Mouse (Mus musculus): ENCODE data around the gene Elob. TPM values are rescaled to one million over a fixed set of nuclear protein-coding genes. Genes with fewer than 3 reads are reported as not detected.

Elob gene
- 819 and 1,233 TPM in 2 replicates for polyA plus RNA-seq (2012)

DNA sequence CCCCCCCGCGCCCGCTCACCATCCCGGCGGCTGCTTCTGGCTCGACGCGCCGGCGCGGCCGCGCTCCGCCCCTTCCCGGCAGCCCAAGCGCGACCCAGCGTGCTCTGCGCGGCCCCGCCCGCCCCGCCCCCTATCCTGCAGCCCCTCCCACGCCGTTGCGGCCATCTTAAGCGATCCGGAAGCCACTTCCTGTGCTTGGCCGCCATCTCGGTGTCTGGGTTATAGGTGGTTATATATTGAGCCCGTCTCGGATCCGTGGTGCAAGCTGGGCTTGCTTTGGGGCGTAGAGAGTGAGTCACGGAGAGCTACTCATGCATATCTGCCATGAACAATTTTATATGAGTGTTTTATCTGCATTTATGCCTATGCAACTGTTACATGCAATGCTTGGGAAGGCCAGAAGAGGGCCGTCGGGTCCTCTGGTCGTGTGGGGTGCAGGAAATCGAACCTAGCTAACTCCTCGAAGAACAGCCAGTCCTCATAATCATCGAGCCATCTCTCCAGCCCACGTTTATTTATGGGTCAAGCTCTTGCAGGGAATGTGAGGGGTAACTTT lies at the start of gene Elob:
Elob (minus strand) TSS at position 73 of the 556 bp plus-strand sequence.
- TF ChIP-seq GATA1 (IDR thresholded peaks at IDR 0.05; ENCODE audit: low read length): no peak

DNA sequence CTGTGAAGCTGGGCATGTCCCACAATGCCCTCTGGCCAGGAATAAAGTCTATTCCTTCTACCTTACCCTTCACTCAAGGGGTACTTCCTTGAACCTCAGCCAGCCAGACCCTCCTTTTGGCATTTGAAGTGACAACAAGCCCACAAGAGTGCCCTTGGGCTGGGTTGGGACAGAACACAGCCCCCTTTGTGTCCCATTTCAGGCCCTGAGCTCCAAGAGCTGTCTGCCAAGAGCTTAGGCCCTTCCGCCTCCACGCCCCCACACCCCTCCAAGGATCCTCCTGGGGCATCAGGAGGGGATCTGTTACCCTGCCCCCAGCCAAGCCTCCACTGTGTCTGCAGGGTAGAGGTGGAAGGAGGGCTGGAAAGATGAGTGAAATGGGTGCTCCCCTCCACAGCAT lies 48.2 kb upstream of the Elob start:
- TF ChIP-seq GATA1 (IDR thresholded peaks at IDR 0.05; ENCODE audit: low read length): no peak

DNA sequence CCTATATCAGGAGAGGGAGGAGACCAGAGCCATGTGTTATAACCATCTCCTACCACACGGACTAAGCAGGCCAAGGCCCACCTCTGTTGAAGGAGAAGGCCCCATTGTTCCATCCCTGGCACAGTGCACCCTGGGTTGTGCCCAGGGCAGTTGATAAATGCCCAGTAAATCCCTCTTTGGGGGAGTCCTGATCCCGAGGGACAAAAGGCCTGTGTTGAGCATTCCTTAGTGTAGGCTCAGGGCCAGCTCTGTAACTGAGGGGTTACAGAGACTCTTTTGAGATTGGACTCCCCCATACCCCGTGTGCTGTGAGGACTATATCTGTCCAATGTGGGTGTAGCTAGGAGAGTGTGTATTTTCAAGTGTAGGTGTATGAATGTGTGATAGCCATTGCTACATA lies 47.8 kb upstream of the Elob start:
- TF ChIP-seq GATA1 (IDR thresholded peaks at IDR 0.05; ENCODE audit: low read length): no peak

DNA sequence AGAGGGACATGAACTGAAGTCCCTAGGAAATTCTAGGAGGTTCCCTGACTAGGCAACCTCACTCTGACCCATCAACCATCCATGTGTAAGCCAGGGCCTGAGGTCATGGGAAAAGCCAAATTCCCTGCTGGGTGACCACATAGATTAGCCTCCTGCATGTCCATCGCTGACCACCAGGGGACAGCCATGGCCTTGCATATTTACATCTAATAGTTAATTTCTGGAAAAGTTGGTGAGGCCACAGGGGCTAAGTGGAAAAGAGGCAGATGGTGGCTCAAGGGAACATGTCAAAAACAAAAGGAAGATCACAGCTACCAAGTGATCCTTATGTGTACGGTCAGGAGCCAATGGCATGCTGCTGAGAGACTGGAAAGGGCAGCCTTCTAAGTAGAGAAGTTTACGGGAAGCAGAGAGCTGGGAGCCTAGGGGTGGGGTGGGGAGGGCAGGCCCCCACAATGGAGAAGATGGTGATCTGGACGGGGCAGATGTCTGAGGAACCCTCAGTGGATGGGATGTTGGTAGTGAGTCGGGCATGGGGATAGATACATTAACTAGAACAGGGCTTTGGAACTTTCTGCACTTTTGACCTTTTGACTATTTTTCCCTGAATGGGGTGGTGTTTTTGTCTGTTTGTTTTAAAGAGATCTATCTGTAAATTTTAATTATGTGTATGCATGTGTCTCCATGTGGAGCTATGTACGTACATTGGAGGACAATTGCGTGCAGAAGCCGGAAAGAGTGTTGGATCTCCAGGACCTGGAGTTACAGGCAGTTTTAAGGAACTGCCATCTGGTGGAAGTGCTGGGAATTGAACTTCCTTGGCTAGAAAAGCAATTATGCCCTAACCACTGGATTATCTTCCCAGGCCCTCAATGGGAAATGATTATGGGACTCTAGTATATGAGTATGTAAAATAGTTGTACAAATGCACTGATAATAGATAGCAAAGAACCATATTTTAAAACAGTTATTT lies 45.2 kb upstream of the Elob start:
- TF ChIP-seq GATA1 (IDR thresholded peaks at IDR 0.05; ENCODE audit: low read length): no peak

DNA sequence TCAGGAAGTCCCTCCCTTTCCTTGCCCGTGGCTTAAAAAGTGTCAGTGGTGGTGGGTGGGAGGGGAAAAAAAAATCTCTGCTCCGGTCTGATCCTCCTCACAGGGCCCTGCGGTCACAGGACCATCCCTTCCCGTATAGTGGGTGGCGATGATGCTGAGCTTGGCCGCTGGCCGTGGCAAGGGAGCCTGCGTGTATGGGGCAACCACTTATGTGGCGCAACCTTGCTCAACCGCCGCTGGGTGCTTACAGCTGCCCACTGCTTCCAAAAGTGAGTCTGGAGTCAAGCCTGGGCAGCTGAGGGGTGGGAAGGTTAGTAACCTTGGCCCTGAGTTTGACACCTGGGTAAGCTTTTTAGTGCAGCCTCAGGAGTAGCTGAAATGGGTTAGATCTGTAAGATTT lies 39.6 kb upstream of the Elob start:
- TF ChIP-seq GATA1 (IDR thresholded peaks at IDR 0.05; ENCODE audit: low read length): no peak

DNA sequence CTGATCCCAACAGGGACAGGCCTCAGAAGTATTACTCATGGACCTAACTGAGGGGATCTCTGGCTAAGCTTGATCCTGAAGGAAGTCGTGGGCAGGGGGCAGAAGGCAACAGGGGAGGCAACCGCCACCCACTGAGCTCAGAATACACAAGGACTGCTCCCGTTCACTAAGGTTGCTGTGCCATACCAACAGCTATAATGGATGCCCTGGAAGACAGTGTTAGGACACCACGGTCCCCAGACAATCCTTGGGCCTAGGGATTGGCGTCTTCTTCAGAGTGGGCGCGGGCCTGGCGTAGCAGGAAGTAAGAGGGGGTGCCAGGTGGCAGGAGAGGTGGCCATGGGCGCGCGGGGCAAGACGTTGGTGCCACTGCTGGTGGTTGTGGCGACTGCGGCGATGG lies 38.8 kb upstream of the Elob start, which contains the start of gene Prss21:
Prss21 (plus strand) TSS at position 301 of the 400 bp plus-strand sequence.
- no peak for TF ChIP-seq GATA1 (IDR thresholded peaks at IDR 0.05; ENCODE audit: low read length)

DNA sequence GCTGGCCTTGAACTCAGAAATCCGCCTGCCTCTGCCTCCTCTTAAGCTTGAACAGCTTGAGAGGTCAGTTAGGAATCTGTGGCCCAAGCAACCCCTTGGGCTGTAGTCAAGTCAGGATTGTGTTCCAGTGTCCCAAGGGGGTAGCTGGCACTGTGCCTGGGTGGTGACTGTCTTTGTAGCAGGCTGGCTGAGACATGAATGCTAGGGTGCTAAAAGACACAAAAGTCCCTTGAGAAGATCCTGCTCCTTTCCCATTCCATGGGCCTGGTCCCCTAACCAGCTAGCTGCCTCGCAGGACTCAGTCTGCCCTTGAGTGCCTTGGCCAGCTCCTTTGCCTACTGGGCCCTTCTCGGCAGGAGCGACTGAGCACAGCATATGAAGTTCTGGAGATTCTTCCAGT lies 34.0 kb upstream of the Elob start:
- TF ChIP-seq GATA1 (IDR thresholded peaks at IDR 0.05; ENCODE audit: low read length): no peak

DNA sequence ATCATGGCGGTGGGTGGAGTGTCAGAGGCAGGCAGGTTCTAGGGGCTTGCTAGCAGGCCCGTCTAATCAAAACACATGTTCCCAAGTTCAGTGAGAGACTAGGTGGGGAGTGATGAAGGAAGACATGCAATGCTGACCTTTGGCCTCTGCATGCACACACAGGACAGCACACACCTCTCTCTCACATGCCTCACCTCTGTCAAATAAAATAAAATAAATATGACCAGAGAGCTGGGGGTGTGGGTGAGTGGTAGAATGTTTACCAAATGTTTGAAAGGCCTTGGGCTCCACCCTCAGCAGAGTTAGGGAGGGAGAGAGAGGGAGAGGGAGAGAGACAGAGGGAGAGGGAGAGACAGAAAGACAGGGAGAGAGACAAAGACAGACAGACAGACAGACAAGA lies 29.0 kb upstream of the Elob start:
- no peak for TF ChIP-seq GATA1 (IDR thresholded peaks at IDR 0.05; ENCODE audit: low read length)

DNA sequence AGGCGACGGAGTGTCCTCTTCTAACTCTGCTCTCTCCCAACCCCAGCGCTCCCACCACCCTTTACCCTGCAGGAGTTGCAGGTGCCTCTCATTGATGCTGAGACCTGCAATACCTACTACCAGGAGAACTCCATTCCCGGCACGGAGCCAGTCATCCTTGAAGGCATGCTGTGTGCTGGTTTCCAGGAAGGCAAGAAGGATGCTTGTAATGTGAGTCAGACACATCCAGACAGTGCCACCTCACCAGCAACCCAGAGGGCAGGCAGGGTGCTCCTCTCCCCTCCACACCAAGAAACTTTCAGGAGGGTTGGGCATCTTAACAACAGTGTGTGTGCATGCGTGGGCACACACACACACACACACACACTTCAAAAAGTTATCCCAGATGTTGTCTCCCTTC lies 28.3 kb upstream of the Elob start:
- TF ChIP-seq GATA1 (IDR thresholded peaks at IDR 0.05; ENCODE audit: low read length): no peak

DNA sequence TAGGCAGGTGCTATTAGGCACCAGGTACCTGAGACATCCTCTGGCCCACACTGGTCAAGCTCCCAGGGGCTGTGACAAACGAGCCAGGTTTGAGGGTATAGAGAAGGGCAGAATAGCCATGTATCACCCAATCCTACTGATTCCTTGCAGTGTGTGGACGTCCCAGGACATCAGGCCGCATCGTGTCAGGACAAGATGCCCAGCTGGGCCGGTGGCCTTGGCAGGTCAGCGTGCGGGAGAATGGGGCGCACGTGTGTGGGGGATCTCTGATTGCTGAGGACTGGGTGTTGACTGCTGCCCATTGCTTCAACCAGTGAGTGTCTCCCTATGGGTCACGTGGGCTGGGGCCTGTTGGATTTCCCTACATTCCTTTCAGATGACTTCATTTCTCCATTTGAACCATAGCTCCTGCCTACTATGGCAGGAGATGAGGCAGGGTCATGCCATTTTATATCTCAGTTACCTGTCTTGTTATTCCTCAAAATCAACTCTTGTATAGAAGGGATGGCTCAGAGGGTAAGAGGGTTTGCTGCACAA lies 25.4 kb upstream of the Elob start:
- TF ChIP-seq GATA1 (IDR thresholded peaks at IDR 0.05; ENCODE audit: low read length): no peak

DNA sequence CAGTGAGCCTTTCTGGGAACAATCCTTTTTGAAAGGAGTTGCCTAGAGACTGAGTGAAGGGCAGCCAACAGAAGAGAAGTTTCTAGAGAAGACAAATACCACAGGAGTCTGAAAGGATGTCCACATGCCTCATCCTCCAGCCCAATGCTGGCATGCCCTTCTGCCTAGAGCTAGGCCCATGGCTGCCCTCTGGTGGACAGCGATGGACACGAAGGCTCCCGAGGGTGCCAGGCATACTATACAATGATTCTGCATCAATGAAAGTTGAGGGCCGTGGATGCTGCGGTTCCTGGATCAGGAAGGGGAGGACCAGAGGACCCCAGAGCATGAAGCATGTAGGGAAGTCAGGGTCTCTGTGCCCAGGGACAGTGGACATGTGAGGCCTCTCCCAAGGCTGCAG lies 24.4 kb upstream of the Elob start:
- TF ChIP-seq GATA1 (IDR thresholded peaks at IDR 0.05; ENCODE audit: low read length): no peak

DNA sequence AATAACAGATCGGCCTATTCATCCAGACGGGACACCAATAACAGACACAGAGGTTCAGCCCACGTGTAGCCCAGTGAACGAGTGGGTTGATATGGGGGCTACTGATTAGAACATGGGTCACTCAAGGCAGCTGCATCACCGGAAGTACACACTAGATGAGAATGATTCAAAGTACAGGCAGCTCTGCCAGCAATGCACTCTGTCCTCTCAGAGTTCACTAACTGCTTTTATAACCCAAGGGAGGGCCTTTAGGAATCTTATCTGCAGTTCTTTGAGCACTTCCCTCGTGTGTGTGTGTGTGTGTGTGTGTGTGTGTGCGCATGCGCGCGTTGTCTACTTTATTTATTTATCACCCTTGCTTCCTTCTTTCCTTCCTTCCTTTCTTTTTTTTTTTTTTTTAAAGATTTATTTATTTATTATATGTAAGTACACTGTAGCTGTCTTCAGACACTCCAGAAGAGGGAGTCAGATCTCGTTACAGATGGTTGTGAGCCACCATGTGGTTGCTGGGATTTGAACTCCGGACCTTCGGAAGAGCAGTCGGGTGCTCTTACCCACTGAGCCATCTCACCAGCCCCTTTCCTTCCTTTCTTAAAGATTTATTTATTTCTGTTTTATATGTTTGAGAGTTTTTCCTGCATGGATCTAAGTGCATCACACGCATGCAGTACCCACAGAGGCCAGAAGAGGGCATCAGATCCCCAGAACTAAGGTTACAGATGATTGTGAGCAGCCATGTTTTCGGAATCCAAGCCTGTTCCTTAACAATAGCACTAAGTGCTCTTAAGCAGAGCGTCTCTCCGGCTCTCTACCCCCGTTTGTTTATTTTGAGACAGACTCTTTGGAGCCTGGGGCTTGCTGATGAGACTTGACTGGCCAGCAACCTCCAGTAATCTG lies 22.2 kb upstream of the Elob start:
- TF ChIP-seq GATA1 (IDR thresholded peaks at IDR 0.05; ENCODE audit: low read length): no peak

DNA sequence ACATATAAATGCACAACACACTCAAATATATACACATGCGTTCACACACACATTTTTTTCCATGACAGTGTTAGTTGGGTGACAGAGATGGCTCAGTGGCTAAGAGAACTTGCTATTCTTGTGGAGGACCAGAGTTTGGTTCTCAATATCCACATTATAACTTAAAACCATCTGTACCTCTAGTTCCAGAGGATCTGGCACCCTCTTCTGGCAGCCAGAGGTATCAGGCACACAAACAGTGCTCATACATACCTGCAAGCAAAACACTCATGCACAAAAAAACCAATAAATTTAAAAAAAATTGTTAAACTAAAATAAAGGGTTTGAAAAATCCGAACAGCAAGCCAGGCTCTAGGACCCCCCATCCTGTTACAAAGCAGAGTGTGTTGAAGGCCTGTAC lies 21.1 kb upstream of the Elob start:
- no peak for TF ChIP-seq GATA1 (IDR thresholded peaks at IDR 0.05; ENCODE audit: low read length)

DNA sequence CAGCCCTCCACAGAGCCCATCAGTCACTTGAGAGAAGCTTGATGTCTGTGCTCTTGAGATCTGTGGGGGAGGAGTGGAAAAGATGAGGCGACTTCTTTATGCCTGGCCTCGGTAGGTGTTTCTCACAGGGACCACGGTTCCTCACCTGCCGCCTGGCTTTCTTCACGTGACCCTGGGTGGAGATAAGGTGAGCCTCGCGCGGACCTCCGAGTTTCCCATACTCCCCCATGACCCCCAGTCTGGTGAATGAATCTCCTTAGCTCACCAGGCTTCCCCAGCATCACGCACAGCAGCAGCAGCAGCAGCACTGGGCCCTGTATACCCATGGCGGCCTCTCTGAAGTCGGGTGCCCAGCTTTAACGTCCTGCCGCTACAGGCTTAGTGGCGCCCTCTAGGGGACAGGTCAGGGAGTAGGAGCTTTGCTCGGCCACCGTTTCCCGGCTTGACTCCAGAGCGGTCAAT lies 14.9 kb upstream of the Elob start, which contains the start of the genes Prss32 and Prss41:
Prss32 (plus strand) TSS at position 44 of the 462 bp plus-strand sequence.
Prss41 (minus strand) TSS at position 361 of the 462 bp plus-strand sequence.
- no peak for TF ChIP-seq GATA1 (IDR thresholded peaks at IDR 0.05; ENCODE audit: low read length)

DNA sequence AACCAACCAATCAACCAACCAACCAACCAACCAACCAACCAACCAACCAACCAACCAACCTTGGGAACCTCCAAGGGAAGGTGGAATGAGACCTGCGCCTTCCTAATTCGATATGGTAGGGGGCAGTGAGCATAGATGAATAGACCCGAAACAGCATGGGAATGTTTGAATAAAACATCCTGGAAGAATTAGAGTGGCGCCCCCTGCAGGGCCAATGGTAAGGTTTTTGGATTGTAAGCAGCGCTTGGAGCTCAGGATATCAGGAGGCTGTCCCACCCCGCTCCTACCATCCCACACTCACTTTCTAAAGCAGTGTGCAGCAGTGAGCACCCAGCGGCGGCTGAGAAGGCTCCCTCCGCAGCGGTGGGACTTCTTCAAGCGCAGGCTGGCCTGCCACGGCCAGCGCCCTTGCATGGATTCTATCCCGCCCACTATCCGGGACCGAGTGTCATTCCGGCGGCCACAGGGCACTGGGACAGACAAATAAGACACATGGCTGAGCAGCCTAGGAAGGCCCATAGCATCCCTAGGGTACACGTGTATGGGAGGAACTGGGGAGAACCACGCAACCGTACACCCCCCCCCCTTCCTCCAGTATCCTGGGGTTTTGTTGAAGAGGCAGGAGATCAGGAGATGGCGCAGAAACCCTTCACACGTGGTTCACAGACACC lies 14.3 kb upstream of the Elob start:
- no peak for TF ChIP-seq GATA1 (IDR thresholded peaks at IDR 0.05; ENCODE audit: low read length)

Measured in G1E-ER4 (cell line).